Mouse (Mus musculus): Measurements from ENCODE around the gene H2al1a. TPM values are rescaled to one million over a fixed set of nuclear protein-coding genes. Genes with fewer than 3 reads are reported as not detected.
"Not testable (repeated sequence)": the region's sequence is repeated elsewhere in the genome, so short reads cannot be mapped to it uniquely, and the experiment has no call there.

The H2al1a gene
- total RNA-seq (2021), result not detected
- long read RNA-seq, experiment 1, result 0 reads
- long read RNA-seq, experiment 2, result 0 reads

- H3K4me3 ChIP-seq; intact Hi-C loops (cut with DNase I); H3K27ac ChIP-seq; DNase-seq: not testable (repeated sequence)
Observed at GRCm38 (mm10) chrX:11298957-11299356, at the start of gene H2al1a. Gene H2al1a, plus strand, starts transcription at chrX:11299257.

GRCm38 (mm10) chrX:11250155-11250554 lies 48.9 kb upstream of the H2al1a start:
- TF ChIP-seq CTCF (IDR thresholded peaks at IDR 0.05), result no peak
- Histone ChIP-seq H3K27ac (no peak overlapping the region), H3K4me3 (no peak overlapping the region)
- intact Hi-C loops (cut with DNase I), result no loop called here
- no peak for DNase-seq

- Histone ChIP-seq H3K4me3 (peak overlapping the region; percentile 26; the same call in 1 of the 2 replicates), H3K27ac (no peak overlapping the region)
- intact Hi-C loops (cut with DNase I), result no loop called here
- DNase-seq, result no peak
- TF ChIP-seq CTCF (IDR thresholded peaks at IDR 0.05), result no peak
Observed at GRCm38 (mm10) chrX:11254062-11254461, 45.0 kb upstream of the H2al1a start.

- Histone ChIP-seq H3K27ac (no peak overlapping the region), H3K4me3 (peak overlapping the region; percentile 26; the same call in 1 of the 2 replicates)
- no peak for TF ChIP-seq CTCF (IDR thresholded peaks at IDR 0.05)
- no peak for DNase-seq
- intact Hi-C loops (cut with DNase I), result no loop called here
Observed at GRCm38 (mm10) chrX:11254521-11255207, 44.4 kb upstream of the H2al1a start.

- TF ChIP-seq CTCF (IDR thresholded peaks at IDR 0.05), result no peak
- DNase-seq, result no peak
- intact Hi-C loops (cut with DNase I), result no loop called here
- no peak overlapping the region for H3K4me3 ChIP-seq
- no peak overlapping the region for H3K27ac ChIP-seq
Observed at GRCm38 (mm10) chrX:11255564-11256360, 43.3 kb upstream of the H2al1a start.

GRCm38 (mm10) chrX:11264918-11265317 lies 34.1 kb upstream of the H2al1a start:
- Histone ChIP-seq H3K27ac (no peak overlapping the region), H3K4me3 (no peak overlapping the region)
- TF ChIP-seq CTCF (IDR thresholded peaks at IDR 0.05), result no peak
- no peak for DNase-seq
- intact Hi-C loops (cut with DNase I), result no loop called here

- DNase-seq, result peak; percentile 32
- no peak for TF ChIP-seq CTCF (IDR thresholded peaks at IDR 0.05)
- intact Hi-C loops (cut with DNase I), result no loop called here
- H3K4me3 ChIP-seq, result no peak overlapping the region
- no peak overlapping the region for H3K27ac ChIP-seq
Observed at GRCm38 (mm10) chrX:11267791-11268190, 31.3 kb upstream of the H2al1a start.

- peak; percentile 18 for DNase-seq
- TF ChIP-seq CTCF (IDR thresholded peaks at IDR 0.05), result no peak
- Histone ChIP-seq H3K27ac (no peak overlapping the region), H3K4me3 (no peak overlapping the region)
- intact Hi-C loops (cut with DNase I), result no loop called here
Observed at GRCm38 (mm10) chrX:11269074-11269473, 30.0 kb upstream of the H2al1a start.

GRCm38 (mm10) chrX:11273190-11273589 lies 25.9 kb upstream of the H2al1a start:
- intact Hi-C loops (cut with DNase I), result no loop called here
- DNase-seq, result no peak
- TF ChIP-seq CTCF (IDR thresholded peaks at IDR 0.05), result no peak

GRCm38 (mm10) chrX:11277083-11277482 lies 22.0 kb upstream of the H2al1a start:
- intact Hi-C loops (cut with DNase I), result no loop called here
- DNase-seq, result no peak
- TF ChIP-seq CTCF (IDR thresholded peaks at IDR 0.05), result no peak
- Histone ChIP-seq H3K4me3 (no peak overlapping the region), H3K27ac (no peak overlapping the region)

More at GRCm38 (mm10) chrX:11273190-11273589, 25.9 kb upstream of the H2al1a start:
- Histone ChIP-seq H3K27ac (no peak overlapping the region), H3K4me3 (no peak overlapping the region)

- no peak overlapping the region for H3K4me3 ChIP-seq
- H3K27ac ChIP-seq, result no peak overlapping the region
- intact Hi-C loops (cut with DNase I), result no loop called here
- DNase-seq, result no peak
- TF ChIP-seq CTCF (IDR thresholded peaks at IDR 0.05), result no peak
Observed at GRCm38 (mm10) chrX:11280741-11281140, 18.3 kb upstream of the H2al1a start.

GRCm38 (mm10) chrX:11288306-11288882 lies 10.7 kb upstream of the H2al1a start:
- DNase-seq, result no peak
- Histone ChIP-seq H3K27ac (no peak overlapping the region), H3K4me3 (no peak overlapping the region)
- intact Hi-C loops (cut with DNase I), result no loop called here
- no peak for TF ChIP-seq CTCF (IDR thresholded peaks at IDR 0.05)

GRCm38 (mm10) chrX:11289244-11289643 lies 9.8 kb upstream of the H2al1a start:
- no peak overlapping the region for H3K4me3 ChIP-seq
- intact Hi-C loops (cut with DNase I), result no loop called here
- TF ChIP-seq CTCF (IDR thresholded peaks at IDR 0.05), result no peak
- H3K27ac ChIP-seq, result no peak overlapping the region
- no peak for DNase-seq

GRCm38 (mm10) chrX:11302132-11302531 lies 3.1 kb downstream of the H2al1a start, which contains the start of gene H2al1b:
Gene H2al1b, plus strand, starts transcription at chrX:11302432.
- H3K4me3 ChIP-seq; intact Hi-C loops (cut with DNase I); H3K27ac ChIP-seq; DNase-seq: not testable (repeated sequence)

- DNase-seq; H3K4me3 ChIP-seq; H3K27ac ChIP-seq; intact Hi-C loops (cut with DNase I): not testable (repeated sequence)
Observed at GRCm38 (mm10) chrX:11305355-11305754, 6.3 kb downstream of the H2al1a start, which contains the start of gene H2al1c. Gene H2al1c, plus strand, starts transcription at chrX:11305655.

GRCm38 (mm10) chrX:11308524-11308923 lies 9.5 kb downstream of the H2al1a start, which contains the start of gene H2al1d:
Gene H2al1d, plus strand, starts transcription at chrX:11308824.
- H3K27ac ChIP-seq; H3K4me3 ChIP-seq; intact Hi-C loops (cut with DNase I); DNase-seq: not testable (repeated sequence)

- H3K4me3 ChIP-seq; DNase-seq; intact Hi-C loops (cut with DNase I); H3K27ac ChIP-seq: not testable (repeated sequence)
Observed at GRCm38 (mm10) chrX:11311634-11312033, 12.6 kb downstream of the H2al1a start, which contains the start of gene H2al1e. Gene H2al1e, plus strand, starts transcription at chrX:11311934.
